Mouse (Mus musculus): Measurements from ENCODE around the gene Eef1akmt3.

The Eef1akmt3 gene

DNA sequence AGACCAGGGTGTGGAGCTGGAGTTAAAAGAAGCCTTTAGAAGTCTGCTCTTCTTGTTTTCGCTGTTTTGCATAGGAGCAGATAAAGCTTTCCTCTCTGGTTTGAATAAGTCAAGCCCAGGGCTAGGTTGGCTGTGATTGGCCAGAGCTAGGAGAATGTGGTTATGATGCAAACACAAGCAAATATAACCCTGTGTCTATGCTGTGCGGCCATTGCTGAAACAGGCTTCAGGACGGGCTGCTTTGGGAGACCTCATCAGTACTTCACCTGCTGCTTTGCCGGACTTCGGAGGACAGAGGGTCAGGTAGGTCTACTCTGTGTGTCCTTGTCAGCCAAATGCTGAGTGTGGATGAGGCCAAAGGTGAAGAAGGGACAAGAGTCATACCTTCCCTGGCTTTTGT is 40.8 kb downstream of the Eef1akmt3 start, which contains the start of gene Avil:
Gene Avil (plus strand): TSS at position 181 of the 400 bp plus-strand sequence.
- DNase-seq (ENCODE audit: inconsistent ontology term), result no peak

DNA sequence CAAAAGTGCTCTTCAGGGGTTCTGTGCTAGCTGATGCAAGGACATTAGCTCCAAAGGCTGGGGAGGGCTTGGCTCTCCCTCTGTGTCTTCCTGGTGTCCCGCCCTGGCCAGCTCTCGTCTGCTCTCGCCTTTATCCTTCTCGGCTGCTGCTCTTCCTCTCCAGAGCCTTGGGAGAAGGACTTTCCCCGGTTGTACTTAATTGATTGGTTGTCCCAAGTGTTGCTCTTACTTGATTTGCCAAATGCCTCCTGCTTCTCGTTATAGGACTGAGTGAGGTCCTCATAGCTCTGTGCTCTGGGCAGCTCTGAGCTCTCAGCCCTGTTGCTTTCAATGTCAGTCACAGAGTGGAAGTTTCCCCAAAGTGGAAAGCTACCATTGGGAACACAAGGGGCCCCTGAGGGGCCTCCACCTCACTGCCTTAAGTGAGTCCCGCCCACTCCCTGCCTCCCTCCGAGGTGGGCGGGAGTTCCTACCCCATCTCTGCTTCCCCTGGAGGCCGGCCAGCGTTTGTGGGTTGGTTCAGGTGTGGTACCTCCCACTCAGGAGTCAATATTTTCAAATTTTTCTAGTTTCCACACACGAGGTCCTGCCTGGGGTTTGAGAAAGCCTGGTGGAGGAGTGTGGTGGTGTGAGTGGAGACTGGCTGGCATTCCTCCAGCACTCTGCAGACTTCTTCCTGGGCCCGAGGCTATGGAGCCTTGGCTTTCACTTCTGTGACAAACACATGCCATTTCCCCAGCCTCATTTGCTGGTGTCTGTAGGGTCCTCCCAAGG is 43.8 kb downstream of the Eef1akmt3 start:
- DNase-seq (ENCODE audit: inconsistent ontology term), result no peak

DNA sequence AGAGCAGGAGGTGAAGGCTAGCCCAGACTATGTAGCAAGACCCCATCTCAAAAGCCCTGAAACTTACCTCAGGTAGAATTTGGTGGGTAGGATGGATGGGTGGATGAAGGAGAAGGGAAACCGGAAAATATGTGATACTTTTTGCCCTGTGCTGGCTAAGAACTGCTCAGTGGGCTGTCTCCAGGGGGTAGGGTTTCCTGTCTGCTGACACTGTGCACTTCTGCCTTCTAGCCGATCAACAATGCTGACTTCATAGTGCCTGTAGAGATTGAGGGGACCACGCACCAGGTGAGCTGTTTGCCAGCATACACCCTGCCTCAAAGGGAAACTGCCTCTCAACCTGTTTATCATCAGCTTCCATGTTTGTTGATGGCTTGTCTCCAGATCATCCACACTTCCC is 47.7 kb downstream of the Eef1akmt3 start:
- DNase-seq (ENCODE audit: inconsistent ontology term), result no peak

DNA sequence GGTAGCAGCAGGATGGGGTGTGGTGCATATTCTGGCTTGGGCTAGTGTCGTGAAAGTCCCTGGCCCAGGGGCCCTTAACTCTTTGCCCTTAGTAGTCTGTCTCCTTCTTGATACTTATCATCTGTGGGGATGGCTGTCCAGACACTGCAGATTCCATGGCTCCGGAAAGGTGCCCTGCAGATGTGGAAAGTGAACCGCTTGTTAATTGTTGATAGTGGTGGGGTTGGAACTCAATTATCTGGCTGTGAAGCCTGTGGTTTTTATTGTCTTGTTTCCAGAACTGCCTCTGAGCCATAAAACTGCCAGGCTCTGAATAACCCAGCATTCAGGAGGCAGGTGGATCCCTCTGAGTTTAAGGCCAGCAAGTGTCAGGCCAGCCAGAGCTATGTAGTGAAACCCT is 49.6 kb downstream of the Eef1akmt3 start:
- peak; percentile 57 for DNase-seq (ENCODE audit: inconsistent ontology term)

DNA sequence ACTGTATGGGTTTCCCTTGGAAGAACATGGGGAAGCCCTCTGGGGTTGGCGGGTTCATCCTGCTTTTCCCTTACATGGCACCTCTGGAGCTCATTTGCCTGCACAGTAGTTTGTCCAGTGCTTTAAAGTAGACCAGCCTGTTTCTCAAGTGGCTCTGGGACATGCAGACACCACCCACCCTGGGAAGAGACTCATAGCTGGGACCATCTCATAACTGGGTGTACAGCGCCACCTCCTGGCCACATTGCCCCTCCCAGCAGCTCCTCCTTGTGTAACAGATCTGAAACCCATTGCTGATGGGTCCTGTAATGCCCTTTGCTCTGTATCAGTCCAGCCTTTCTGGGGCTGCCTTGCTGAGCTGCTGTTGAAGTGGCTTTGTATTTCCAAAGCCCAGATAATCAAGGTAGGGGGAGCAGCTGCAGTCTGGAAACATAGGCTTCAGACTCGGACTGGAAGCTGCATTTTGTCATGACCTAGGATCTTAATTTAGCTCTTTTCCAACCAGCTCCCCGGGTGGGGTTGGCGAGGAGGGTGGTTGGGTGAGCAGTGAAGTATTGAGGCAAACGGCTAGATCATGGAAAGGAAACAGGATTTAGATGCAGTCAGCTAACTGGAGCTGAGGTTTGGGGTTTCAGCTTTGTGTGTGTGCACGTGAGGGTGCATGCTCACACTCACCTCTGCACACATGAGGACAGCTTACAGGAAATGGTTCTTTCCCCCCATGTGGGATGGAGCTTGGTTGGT is 50.8 kb downstream of the Eef1akmt3 start:
- DNase-seq (ENCODE audit: inconsistent ontology term), result peak; percentile 87

DNA sequence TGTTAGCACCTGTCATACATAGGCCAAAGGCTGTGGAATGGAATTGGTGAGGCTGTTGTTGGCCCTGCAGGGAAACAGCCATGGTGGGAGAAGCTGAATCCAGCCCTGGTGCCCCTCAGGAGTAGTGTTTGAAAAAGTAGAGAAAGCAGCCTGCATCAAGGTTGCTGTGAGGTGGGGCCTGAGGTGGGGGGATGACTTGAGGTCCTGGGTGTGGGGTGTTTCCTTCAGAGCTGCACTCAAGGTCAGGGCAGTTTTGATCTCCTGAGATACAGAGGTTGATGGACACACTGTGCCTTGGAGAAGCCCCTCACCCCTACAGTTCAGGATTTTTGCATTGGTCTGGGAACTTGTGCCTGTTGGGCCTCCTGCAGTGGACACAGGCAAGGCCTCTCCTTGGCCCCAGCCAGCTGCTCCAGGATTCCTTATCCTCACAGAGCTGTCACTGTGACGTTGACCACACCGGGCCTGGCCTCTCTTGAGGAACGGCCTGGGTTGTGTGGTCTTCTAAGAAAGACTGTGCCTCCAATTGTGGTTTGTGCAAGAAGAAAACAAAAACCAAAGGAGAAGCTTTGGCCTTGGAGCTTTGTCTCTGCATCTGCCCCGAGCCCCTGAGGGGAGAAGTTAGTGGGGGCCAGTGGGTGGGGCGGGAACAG is 52.7 kb downstream of the Eef1akmt3 start:
- DNase-seq (ENCODE audit: inconsistent ontology term), result no peak

DNA sequence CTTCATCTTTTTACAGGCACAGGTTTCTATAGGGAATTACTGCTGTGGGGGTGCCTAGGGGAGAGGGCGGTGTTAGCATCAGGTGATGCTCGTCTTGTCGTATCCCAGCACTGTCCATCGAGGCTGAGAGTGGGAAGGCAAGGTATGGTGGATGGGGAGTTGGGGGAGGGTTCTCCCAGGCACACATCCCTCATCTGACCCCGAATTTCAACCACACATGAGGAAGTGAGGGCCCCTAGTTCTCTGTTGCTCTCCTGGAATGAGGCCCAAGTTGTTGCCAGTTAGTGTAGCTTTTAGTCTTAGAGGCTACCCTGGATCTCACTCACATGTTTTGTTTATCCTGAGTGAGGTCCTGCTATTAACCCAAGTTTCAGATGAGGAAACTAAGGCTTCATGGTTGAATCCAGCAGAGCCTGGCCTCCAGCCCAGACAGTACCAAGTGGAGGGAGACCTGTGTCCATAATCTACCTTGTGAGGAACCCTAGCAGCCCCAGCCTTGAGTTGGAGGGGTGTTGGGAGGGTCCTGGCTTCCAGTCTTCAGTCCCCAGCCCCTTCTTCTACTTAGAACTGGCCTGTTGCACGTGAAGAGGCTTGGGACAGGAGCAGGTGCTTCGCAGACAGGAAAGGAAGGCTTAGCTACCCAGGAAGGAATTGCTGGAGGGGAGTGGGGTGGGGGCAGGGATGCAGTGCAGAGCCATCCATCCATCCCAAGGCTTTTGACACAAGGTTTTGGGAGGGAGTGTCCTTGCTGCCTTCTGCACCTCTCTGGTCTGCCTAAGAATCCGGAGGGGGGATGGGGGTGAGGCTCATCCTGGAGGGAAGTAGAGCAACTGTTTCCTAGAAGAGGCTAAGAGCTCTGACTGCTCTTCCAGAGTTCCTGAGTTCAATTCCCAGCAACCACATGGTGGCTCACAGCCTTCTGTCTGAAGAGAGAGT is 53.9 kb downstream of the Eef1akmt3 start:
- DNase-seq (ENCODE audit: inconsistent ontology term), result no peak

DNA sequence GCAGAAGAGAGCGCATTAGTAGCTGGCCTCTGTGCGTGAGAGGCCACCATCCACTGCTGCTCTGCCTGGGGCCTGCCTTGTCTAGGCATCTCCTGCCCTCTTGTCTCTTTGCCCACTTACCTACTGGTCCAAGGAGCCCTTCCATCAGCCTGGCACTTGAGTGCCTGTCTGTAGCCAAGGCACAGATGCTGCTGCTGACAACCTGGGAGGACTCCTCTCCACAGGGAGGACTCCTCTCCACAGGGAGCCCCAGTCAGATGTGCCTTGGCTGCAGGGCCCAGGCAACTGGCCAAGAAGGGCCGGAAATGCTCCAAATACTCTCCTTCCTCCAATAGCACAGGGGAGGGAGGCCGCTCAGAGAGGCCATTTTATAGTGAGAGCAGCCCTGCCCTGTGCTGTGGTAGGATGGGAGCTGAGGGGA is 54.8 kb downstream of the Eef1akmt3 start:
- peak; percentile 92 for DNase-seq (ENCODE audit: inconsistent ontology term)

DNA sequence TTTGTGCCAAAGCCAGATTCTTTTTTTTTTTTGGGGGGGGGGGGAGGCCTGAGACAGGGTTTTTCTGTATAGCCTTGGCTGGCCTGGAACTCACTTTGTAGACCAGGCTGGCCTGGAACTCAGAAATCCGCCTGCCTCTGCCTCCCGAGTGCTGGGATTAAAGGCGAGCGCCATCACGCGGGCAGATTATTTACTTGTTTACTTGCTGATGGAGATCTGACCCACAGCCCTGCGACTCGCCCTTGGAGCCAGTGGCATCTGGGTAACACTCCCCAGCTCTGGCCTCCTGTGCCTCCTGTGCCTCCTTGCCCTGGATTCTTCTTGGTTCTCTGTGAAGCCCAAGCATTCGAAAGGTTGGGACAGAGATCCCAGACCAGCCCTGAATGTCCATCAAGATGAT is 55.7 kb downstream of the Eef1akmt3 start:
- no peak for DNase-seq (ENCODE audit: inconsistent ontology term)

DNA sequence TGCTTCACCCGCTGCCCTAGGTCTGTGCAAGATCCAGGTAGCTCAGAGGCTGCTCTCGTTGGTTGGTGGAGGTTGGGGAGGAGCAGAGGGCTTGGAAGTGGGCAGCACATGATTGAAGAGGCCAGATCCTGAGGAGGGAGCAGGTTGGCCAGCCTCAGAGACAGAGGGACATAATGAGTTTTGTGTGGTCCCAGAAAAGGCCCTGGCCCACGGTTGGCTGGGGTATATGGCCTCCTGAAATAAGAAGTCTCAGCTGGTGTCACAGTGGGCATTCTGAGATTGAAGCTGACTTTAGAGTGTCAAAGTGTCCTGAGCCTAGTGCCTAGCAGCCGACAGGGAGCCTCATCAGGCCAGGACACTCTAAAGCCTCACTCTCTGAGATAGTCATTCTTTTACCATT is 56.2 kb downstream of the Eef1akmt3 start:
- no peak for DNase-seq (ENCODE audit: inconsistent ontology term)

DNA sequence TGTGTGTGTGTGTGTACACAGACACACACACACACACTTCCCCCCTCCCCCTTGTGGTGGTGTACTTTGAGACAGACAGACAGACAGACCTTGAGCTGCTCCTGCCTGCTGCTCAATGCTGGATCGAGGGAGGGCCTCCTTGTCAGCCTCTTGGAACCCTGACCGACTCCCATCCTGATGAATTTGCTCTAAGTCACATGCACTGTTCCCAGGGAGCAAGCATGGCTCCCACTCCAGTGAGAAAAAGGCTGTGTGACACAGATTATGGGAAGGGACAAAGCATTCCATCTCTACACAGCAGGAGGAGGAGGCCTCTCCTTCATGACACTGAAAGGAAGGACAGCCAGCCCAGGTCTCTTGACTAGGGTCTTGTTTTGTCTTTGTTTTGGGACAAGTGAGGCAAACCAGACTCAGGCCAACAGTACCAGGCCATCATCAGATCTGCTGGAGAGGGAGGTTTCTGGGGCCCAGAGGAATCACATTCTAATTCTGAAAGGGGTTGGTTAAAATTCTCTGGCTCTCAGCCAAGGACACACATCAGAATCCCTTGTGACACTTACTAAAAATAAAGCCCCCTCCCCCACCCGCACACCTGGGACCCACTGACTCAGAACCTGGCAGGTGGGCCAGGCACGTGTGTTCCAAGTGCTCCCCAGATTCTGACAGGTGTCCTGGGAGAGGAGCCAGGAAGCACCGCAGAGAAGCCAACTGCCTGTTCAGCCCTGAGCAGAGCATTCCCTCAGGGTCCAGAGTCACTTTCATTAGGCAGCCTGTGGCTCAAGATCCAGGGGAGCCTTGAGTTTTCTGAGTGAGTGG is 56.9 kb downstream of the Eef1akmt3 start:
- DNase-seq (ENCODE audit: inconsistent ontology term), result peak; percentile 84

DNA sequence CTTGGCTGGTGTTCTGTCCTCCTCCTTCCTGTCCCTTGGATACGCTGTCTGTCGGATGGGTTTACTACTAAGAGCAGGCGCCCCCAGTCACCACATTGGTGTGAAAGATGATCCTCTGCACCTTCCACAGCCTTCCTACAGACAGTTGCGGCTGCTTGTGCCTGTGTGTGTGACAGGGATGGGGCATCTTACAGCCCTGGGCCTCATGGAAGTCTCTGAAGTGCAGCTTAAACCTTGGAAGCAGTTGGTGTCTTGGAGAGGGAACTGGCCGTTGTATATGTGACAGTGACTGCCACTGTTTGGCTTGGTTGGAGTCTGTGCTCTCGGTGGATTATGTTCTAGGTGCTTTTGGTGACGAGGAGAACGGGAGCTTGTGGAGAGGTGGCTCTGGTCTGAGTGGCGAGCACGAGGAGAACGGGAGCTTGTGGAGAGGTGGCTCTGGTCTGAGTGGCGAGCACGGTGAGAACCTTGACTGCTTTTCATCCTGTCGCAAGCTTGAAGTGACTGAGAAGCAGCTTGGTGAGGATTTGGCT is 58.1 kb downstream of the Eef1akmt3 start:
- no peak for DNase-seq (ENCODE audit: inconsistent ontology term)

DNA sequence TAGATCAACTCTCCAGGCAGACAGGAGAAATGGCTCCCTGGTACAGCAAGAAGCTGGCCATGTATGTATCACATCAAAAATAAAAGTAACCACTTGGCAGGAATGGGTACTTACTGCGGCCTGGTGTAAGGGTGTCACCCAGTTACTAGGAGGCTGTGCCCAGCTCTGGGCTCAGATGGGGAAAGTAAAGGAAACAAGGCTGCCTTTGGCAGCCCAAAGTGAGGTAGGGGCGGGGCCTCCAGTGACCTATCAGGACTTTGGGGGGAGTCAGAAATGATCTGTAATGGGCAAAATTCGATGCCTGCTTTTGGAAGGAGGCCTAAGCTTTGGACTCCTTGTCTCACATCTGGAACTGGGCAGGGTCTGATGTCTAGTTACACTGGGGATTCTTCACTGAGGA is 59.6 kb downstream of the Eef1akmt3 start:
- DNase-seq (ENCODE audit: inconsistent ontology term), result no peak
